Mouse (Mus musculus) erythroblast, embryonic 14.5 days (primary cell): ENCODE results near the gene Rnh1. TPM values are rescaled to one million over a fixed set of nuclear protein-coding genes. Genes with fewer than 3 reads are reported as not detected.
A peak's percentile ranks its signal among the peaks of the same experiment; 100 is the strongest.

Experiments used
- H3K27me3 ChIP-seq: 2 replicates; pipeline ENCODE4 v1.6.1; 2012; ENCODE audit warnings: inconsistent platforms; ENCODE audit not compliant: control insufficient read depth
- H3K36me3 ChIP-seq: 2 replicates; pipeline ENCODE4 v1.6.1; 2012; ENCODE audit warnings: mild to moderate bottlenecking, inconsistent platforms; ENCODE audit not compliant: control insufficient read depth
- H3K4me1 ChIP-seq: 2 replicates; pipeline ENCODE4 v1.6.1; 2012; ENCODE audit warnings: inconsistent platforms; ENCODE audit not compliant: control insufficient read depth
- H3K4me3 ChIP-seq: replicated peaks from 2 replicates; pipeline ENCODE3; 2012; ENCODE audit warnings: moderate library complexity, mild to moderate bottlenecking, inconsistent platforms
- H3K9me3 ChIP-seq: 2 replicates; pipeline ENCODE4 v1.6.1; 2012; ENCODE audit warnings: low read length, inconsistent platforms, mixed read lengths; ENCODE audit not compliant: control insufficient read depth
- GATA1 ChIP-seq: IDR thresholded peaks from 2 replicates; pipeline ENCODE4 v1.6.1; 2012; ENCODE audit warnings: low read length, inconsistent platforms, mixed read lengths
- TAL1 ChIP-seq: IDR thresholded peaks from 3 replicates; pipeline ENCODE4 v1.6.1; 2012; ENCODE audit warnings: low read length, inconsistent platforms, mixed read lengths
- polyA plus RNA-seq: library from polyadenylated mRNA; stranded (reverse); fragments of >175 nt; gene quantifications from 2 replicates; pipeline ENCODE4 v1.2.3, GENCODE M21; 2012

The Rnh1 gene
- polyA plus RNA-seq, 1 experiment: 0.48 TPM

DNA sequence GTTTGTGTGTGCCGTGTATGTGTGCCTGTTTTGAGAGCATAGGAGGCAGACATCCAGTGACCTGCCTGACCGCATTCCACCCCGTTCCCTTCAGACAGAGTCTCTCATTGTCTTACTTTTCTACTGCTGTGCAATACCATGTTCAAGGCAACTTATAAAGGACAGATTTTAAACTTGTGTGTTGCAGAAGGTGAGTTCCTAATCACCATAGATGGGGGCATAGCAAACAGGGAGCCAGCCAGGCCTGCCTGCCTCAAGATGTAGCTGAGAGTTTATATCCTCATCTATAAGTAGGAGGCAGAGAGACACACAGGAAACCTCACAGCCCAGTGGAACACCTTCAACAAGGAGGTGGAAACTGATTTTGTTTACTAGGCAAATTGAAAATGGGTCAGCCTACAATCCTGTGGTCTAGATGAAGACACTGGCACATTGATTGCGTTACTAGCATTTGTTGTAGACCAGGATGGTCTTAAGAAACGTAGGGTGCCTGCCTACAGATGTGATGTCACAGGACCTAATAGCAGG, 730 bp upstream of the Rnh1 start:
- H3K4me3 ChIP-seq: peak overlapping the region; percentile 77

DNA sequence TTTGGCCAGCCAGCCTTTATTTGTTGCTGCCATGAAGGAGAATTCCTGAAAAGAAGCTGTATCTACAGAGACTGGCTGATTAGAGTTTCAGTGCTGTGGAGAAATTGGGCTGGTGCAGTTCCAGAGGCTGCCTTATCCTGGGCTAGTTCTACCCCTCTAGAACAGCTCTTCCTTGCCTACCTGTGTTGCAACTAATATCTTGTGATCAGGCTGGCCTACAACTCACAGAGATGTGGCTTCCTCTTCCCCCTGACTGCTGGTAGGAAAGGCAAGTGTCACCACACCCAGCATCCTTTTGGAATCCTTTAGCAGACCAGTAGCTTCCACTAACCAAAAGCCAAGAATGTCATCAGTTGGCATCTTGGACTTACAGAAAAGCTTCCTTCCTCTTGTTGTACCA, 2.8 kb downstream of the Rnh1 start:
- Histone ChIP-seq H3K4me3 (no peak overlapping the region), H3K4me1 (peaks cover 73% of the 10 kb centered on the region), H3K9me3 (no peaks in the 10 kb centered on the region), H3K27me3 (no peaks in the 10 kb centered on the region), H3K36me3 (peaks cover 13% of the 10 kb centered on the region)
- no peak for TF ChIP-seq GATA1
- no peak for TF ChIP-seq TAL1

More for the DNA sequence above, 730 bp upstream of the Rnh1 start:
- no peak for TF ChIP-seq GATA1
- no peak for TF ChIP-seq TAL1
- Histone ChIP-seq H3K27me3 (peaks cover 5% of the 10 kb centered on the region), H3K4me1 (peaks cover 61% of the 10 kb centered on the region), H3K36me3 (no peaks in the 10 kb centered on the region), H3K9me3 (peaks cover 2% of the 10 kb centered on the region; the same call in 1 of the 2 replicates)

DNA sequence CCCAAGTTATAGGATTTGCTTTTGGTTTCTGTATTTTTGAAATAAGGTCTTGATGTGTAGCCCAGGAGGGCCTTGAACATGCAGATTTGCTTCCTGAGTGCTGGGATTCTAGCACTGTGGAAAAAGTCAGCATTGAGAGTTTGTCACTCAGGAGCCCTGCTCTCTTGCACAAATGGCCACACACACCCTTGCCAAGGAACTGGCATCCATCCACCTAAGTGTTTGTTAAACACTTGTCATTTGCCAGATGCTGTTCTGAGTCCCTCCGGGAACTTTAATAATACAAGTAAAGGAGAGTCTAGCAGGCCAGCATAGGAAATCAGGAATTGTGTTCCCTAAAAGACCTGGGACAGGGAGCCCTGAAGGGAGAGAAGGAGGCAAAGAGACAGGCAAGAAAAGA, 3.4 kb downstream of the Rnh1 start:
- Histone ChIP-seq H3K27me3 (no peaks in the 10 kb centered on the region), H3K36me3 (peaks cover 19% of the 10 kb centered on the region), H3K9me3 (no peaks in the 10 kb centered on the region), H3K4me3 (peak overlapping the region; percentile 69), H3K4me1 (peaks cover 78% of the 10 kb centered on the region)
- no peak for TF ChIP-seq TAL1
- TF ChIP-seq GATA1: no peak

DNA sequence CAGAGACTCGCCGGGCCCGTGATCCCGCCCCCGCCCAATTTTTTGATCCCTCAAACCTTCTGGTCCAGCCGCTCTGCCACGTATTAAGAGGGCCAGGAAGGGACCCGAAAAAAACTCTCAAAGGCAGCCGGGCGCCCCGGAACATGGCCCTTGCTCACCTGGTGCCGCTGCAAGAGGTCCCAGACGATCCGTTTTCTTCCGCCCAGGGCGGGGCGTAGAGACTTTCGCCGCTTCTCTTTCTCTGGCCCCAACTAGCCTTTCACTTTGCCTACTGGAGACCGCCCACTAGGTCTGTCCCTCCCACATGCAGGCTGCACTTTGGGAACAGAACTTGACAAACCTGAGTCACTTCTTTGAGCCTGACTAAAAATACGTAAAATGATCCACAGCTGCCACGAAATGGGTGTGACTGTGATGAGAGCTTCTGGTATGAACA, 4.1 kb downstream of the Rnh1 start:
- H3K4me3 ChIP-seq: peak overlapping the region; percentile 69
- TF ChIP-seq GATA1: no peak
- no peak for TF ChIP-seq TAL1
- no peaks in the 10 kb centered on the region for H3K27me3 ChIP-seq
- peaks cover 80% of the 10 kb centered on the region for H3K4me1 ChIP-seq
- peaks cover 26% of the 10 kb centered on the region for H3K36me3 ChIP-seq
- no peaks in the 10 kb centered on the region for H3K9me3 ChIP-seq

DNA sequence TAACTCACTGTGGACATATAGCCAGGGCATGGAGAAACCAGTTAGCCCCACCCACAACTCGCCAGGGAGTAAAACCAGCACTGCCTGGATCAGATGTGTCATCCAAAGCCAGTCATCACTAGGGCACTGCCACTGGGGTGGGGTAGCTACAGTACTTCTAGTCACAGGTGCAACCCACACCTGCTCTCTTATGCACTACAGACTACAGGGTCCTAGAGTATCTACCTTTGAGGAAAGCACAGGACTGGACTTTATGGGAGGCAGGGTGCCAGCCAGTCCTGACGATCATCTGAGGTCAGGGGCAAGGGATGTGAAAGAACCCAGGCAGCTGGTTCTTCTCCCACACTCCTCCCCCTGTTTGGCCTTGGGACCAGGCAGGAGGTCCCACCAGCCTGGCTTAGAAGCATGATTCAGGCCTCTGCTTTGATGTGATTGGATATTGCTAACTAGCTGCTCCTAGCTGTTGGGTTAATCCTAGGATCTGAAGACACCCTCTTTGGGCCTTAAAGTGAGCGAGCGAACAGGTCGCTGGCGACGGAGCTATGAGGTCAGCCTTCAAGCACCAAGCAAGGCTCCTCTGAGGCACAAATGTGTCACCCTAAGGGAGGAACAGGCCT, 4.6 kb downstream of the Rnh1 start:
- Histone ChIP-seq H3K4me3 (peak overlapping the region; percentile 69), H3K4me1 (peaks cover 74% of the 10 kb centered on the region), H3K27me3 (no peaks in the 10 kb centered on the region), H3K36me3 (peaks cover 32% of the 10 kb centered on the region), H3K9me3 (no peaks in the 10 kb centered on the region)
- TF ChIP-seq TAL1 (no peak), GATA1 (no peak)

DNA sequence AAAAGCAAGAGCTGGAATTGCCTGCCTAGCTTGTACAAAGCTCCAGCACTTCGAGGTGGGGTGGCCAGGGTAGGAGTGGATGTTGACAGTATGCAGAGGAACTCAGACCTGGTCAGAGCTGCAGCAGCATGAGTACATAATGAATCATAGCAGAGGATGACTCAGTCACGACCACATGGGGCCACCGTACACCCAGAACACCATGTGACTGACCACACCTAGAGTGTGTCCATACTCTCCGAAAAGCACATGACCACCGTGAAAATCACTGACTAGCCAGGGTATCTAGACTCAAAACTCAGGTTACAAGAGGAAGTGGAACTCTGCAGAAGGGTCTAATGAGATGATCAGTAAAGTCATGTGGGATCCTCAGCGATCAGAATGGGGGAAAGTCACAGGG, 7.8 kb downstream of the Rnh1 start:
- Histone ChIP-seq H3K4me3 (no peak overlapping the region), H3K4me1 (peaks cover 45% of the 10 kb centered on the region), H3K27me3 (no peaks in the 10 kb centered on the region), H3K9me3 (no peaks in the 10 kb centered on the region), H3K36me3 (peaks cover 62% of the 10 kb centered on the region)
- TF ChIP-seq TAL1 (no peak), GATA1 (no peak)

DNA sequence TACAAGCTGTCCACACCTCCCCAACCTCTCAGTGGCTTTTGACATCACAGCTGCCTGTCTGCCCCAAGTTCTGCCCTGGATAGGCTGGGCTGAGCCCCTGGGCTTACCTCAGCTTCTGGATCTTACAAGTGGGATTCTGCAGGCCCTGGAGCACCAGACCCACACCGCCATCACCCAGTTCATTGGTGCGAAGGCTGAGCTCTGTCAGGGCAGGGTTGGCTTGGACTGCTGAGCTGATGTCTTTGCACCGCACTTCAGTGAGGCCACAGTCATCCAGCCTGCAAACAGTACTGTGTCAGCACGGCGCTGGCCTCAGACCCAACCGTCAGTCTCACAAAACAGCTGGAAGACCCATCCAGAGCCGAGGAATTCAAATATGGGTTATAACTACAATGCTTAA, 8.3 kb downstream of the Rnh1 start:
- H3K27me3 ChIP-seq: no peaks in the 10 kb centered on the region
- H3K36me3 ChIP-seq: peaks cover 67% of the 10 kb centered on the region
- no peak overlapping the region for H3K4me3 ChIP-seq
- TF ChIP-seq TAL1 (no peak), GATA1 (no peak)
- peaks cover 40% of the 10 kb centered on the region for H3K4me1 ChIP-seq
- H3K9me3 ChIP-seq: no peaks in the 10 kb centered on the region

DNA sequence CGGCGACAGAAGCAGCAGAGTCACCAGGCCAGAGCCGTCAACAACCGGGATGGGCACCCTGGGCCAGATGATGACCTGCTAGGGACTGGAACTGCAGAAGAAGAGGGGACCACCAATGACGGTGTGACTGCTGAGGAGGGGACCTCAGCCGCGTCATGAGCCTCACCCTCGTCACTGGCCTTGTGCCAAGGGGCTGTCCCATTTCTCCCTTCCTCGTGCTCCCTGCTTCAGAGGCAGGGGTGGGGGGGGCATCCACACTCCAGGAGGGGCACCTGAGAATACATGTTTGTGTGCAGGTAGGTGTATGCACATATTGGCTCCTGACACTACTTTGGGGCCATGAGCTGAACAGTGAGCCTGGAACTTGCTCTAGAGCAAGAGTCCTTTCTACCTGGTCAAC, 17.3 kb downstream of the Rnh1 start:
- Histone ChIP-seq H3K36me3 (peaks cover 99% of the 10 kb centered on the region), H3K4me1 (peaks cover 31% of the 10 kb centered on the region), H3K27me3 (no peaks in the 10 kb centered on the region), H3K9me3 (no peaks in the 10 kb centered on the region), H3K4me3 (no peak overlapping the region)
- TF ChIP-seq TAL1 (no peak), GATA1 (no peak)

DNA sequence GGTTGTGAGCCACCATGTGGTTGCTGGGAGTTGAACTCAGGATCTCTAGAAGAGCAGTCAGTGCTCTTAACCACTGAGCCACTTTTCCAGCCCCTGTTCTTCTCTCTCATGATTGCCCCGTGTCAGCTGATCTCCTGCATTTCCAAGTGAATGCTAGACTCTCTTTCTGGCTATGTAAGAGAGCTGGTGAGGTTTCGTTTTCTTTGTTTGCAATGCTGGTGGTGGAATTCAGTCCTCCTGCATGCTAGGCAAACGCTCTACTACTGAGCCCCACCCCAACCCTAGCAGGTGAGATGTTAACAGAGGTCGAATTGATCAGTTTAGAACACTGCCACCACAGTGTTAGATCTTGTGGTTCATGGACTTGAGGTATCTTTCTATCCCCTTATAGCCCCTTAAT, 24.0 kb downstream of the Rnh1 start:
- Histone ChIP-seq H3K36me3 (peaks cover 99% of the 10 kb centered on the region), H3K27me3 (no peaks in the 10 kb centered on the region), H3K9me3 (no peaks in the 10 kb centered on the region), H3K4me1 (peaks cover 73% of the 10 kb centered on the region), H3K4me3 (no peak overlapping the region)
- TF ChIP-seq GATA1 (no peak), TAL1 (no peak)

DNA sequence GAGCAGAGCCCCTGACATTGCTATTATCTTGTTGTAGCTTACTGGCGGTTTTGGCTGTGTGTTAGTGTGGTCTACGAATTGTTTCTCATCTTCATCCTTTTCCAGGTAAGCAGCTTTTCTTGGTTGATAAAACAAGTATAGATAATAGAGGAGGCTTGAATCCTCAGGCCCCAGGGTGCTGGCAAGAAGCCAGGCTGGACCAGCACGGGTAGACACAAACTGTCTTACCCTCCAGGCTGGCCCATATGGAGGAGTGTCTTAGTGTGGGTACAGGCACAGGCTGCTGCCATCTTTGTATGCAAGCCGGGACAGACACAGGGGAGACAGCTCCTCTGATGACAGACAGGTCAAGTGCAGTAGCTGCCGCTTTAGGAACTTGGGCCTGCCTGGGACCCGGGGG, 25.6 kb downstream of the Rnh1 start:
- H3K4me1 ChIP-seq: peaks cover 81% of the 10 kb centered on the region
- TF ChIP-seq GATA1 (no peak), TAL1 (no peak)
- H3K36me3 ChIP-seq: peaks cover 99% of the 10 kb centered on the region
- H3K4me3 ChIP-seq: peak overlapping the region; percentile 42
- no peaks in the 10 kb centered on the region for H3K9me3 ChIP-seq
- H3K27me3 ChIP-seq: no peaks in the 10 kb centered on the region
